Mouse (Mus musculus) spleen, adult 2 months (tissue): ENCODE measurements around the gene Gpc6.

Experiments used
- CTCF ChIP-seq: fragments of 200-500 bp; IDR thresholded peaks from 2 replicates; pipeline ENCODE4 v1.5.1; 2011; ENCODE audit warnings: mild to moderate bottlenecking, inconsistent platforms; ENCODE audit not compliant: insufficient read depth, insufficient read length, insufficient replicate concordance; ENCODE audit errors: extremely low read depth
- POLR2A ChIP-seq: fragments of 200-500 bp; IDR thresholded peaks from 2 replicates; pipeline ENCODE4 v1.6.1; 2011; ENCODE audit warnings: low read depth, low read length, inconsistent platforms

DNA sequence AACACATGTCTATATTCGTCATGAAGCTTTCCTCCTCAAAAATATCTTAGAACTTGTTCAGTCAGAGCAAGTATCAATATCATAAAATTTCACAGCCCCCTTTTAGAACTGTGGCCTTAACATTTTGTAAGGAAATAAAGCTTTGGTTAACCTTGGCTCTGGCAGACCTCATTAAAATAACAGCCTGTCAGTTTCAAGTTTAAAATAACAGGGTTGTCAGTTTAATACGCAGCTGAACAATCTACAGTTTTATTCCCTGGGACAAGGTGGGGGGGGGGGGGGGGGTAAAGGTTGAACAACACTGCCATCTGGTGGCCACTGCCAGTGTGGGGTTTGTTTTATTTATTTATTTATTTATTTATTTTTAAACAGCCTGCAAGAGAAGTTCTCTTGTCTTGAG, 1013.4 kb downstream of the Gpc6 start:
- TF ChIP-seq CTCF (no peak), POLR2A (no peak)
